Mouse (Mus musculus): ENCODE results near the gene Plod2. TPM values are rescaled to one million over a fixed set of nuclear protein-coding genes. Genes with fewer than 3 reads are reported as not detected.

Gene Plod2
- total RNA-seq, 2 experiments from 2014 or later, result 26.2 to 31.4 TPM

- DNase-seq (ENCODE audit: low spot score in 2 of 2), result no peak
Measured at GRCm38 (mm10) chr9:92552691-92553090, 10.7 kb downstream of the Plod2 start.

DNA sequence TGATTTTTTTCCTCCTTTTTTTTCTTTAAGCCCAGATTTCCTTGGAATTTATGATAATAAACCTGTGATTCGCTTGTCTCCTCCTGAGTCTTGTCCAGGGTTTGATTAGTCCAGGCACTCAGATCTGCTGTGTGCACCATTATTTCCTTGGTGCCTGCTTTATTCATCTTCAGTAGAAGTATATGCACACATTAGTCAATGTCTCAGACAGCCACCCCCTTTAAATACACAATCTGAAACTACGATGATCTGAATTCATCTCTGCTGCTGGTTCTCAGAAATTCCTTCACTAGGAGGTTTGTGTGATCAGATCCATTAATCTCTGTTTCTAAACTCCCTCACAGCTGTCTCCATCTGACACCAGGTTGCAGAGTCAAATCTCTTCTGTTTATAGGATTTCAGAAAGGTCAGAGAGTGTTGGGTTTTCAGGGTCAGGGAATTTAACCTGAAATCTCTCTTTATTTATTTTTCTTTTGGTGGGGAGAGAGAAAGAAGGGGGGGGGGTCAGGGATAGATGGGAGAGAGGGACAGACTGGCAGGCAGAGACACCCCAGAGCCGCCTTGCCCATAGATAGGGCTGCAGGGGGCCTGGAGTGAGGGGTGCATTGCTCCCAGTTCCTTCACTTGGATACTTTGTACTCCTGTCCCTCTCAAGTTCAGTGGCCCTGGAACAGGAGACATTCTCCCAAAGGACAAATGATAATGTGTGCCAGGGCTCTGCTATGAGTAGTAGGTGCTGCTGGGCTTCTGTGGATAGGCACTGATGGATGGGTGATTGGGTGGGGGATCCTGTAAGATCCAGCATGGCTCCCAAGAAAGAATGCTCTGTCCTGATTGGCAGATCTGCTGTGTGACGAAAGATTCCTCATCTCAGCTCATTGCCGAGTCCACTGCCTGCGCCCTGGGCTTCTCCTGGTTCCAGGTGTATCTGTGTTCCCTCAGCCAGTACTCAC lies 13.3 kb downstream of the Plod2 start:
- DNase-seq (ENCODE audit: low spot score in 2 of 2), result no peak

- DNase-seq (ENCODE audit: low spot score in 2 of 2), result no peak
Measured at GRCm38 (mm10) chr9:92559750-92560149, 17.7 kb downstream of the Plod2 start.

- DNase-seq (ENCODE audit: low spot score in 2 of 2), result no peak
Measured at GRCm38 (mm10) chr9:92560840-92561547, 19.0 kb downstream of the Plod2 start.

DNA sequence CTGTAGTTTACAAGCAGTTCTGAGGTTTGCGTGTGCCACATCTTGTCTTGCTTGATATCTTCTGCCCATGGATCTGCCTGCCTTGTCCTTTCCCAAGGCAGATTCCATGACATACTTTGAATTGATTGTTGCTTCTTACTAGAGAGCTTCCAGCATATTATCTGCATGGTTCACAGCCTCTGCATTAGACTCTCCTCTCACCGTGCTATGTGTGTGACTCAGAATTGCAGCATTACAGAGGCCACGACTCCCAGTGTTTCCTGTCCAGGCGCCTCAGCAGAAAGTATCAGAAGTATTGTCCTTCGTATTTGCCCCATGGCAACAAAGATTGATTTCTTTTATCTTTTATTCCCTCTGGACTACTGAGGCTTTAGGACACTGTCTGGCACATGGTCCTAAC lies 20.4 kb downstream of the Plod2 start:
- no peak for DNase-seq (ENCODE audit: low spot score in 2 of 2)

DNA sequence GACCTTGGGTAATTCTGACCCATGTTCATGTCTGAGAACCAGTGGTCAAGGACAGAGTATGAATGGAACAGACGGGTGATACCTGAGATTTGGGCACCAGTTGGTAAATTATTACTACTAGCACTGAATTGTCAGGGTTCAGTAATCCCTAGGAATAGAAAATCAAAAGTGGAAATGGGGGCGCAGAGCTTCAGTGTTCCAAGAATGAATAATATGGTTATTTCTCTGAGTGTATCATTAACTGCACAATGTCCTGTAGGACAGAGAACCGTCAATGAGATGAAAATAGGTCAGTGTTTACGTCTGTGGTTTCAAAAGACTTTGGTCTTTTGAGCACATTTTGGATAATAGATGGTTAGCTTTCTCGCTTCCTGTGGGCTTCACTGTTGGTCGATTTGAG lies 21.3 kb downstream of the Plod2 start:
- no peak for DNase-seq (ENCODE audit: low spot score in 2 of 2)

DNA sequence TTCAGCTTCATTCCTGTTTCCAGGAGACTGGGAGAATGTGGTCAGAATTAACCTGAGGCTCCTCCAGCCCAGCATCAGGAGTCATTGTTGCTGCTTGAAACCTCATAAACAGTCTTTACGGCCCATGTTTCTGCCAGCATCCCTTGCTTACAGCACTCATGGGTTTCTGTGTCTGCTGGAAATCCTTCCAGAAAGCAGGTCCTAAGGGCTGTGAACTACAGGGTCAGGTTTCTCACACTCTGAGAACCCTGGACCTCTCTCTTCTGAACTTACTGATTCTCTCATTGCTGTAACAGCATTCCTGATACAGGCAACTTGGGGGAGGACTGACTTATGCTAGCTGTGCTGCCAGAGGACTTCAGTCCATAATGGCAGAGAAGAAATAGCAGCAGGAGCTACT lies 22.4 kb downstream of the Plod2 start:
- DNase-seq (ENCODE audit: low spot score in 2 of 2), result no peak

DNA sequence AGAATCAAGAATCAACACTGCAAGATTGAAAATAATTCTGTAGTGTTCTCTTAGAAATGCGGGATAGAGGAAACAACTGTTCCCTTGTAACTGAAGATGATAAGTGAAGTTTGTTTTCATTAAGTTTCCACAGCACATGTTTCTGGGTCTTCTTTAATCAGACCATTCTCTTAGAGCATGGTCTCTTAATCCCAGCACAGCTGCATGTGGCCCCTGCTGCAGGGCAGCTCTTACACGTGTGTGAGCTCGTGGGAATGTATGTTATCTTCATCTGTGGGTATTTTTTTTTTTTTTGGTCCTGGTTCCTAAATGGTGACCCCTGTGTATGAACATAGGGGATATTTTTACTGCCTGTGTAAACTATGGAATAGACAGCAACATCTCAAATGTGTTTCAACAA lies 24.2 kb downstream of the Plod2 start:
- no peak for DNase-seq (ENCODE audit: low spot score in 2 of 2)

- no peak for DNase-seq (ENCODE audit: low spot score in 2 of 2)
Measured at GRCm38 (mm10) chr9:92567474-92567873, 25.5 kb downstream of the Plod2 start.

DNA sequence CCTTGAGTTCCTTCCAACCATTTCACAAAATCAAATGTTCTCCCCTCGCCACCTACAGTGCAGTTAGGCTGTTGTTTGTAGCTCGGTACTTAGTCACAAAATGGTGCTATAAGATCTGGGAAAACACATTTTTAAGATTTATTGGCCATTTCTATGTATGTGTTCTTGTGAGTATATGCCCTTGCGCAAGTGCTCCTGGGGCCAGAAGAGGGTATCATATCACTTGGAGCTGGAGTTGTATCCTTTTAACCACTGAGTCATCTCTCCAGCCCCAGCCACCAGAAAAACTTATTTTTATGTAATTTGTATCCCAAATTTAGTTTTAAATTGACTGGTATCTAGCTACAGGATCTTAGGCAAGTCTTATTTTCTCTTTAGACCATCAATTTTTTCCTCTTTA lies 26.8 kb downstream of the Plod2 start:
- no peak for DNase-seq (ENCODE audit: low spot score in 2 of 2)

DNA sequence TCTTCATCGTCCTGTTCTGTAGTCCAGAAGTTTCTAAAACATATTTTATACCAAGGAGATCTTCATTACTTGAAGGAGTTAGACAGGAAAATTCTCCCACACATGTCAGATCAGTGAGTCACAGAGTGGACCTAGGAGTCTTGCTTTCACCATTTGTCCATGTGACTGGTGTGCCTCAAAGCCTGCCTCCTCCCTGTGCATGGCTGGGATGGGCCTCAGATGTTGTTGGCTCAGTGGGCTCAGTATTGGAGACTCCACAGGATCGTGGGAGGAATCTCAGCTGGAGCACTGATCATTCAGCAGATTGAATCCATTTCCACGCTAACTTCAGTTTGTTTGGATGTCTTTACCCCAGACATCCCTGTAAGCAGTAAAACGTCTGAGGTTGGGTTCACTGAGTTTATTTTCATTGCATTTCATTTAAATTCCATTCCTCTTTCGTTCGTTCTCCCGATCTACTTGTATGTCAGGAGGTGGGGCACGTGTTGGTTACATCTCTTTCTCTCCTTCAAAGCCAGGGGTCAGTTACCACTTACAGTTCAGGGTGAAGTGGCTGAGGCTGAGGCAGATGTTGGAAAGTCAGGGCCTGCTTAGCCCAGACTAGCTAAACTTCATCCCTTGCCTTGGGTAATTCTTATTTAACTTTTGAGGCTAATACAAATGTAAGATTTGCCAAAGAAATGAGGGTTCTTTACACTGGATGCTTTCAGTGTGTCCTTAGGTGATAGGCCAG lies 30.5 kb downstream of the Plod2 start:
- DNase-seq (ENCODE audit: low spot score in 2 of 2), result no peak

DNA sequence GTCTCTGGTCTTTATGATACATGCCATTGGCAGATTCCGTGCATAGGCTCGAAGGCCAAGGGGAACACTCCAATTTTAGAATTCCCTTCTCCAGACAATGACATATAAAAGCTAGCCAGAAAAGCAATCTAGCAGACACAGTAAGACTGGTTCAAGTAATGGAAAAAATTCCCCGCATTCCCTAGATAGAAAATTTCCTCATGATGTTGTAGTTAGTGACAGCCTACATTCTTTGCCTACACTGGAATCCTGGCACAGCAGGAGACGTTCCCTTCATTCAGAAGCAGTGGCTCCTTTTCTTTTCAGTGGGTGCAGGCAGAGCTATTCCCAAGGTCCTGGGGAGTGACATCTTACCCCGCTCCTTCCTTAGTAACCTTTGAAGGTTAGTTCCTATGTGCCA lies 41.9 kb downstream of the Plod2 start:
- no peak for DNase-seq (ENCODE audit: low spot score in 2 of 2)

GRCm38 (mm10) chr9:92586025-92586424 lies 44.0 kb downstream of the Plod2 start:
- no peak for DNase-seq (ENCODE audit: low spot score in 2 of 2)

GRCm38 (mm10) chr9:92587391-92587790 lies 45.4 kb downstream of the Plod2 start:
- no peak for DNase-seq (ENCODE audit: low spot score in 2 of 2)

- DNase-seq (ENCODE audit: low spot score in 2 of 2), result no peak
Measured at GRCm38 (mm10) chr9:92588226-92588625, 46.2 kb downstream of the Plod2 start.

GRCm38 (mm10) chr9:92589021-92589420 lies 47.0 kb downstream of the Plod2 start:
- no peak for DNase-seq (ENCODE audit: low spot score in 2 of 2)

DNA sequence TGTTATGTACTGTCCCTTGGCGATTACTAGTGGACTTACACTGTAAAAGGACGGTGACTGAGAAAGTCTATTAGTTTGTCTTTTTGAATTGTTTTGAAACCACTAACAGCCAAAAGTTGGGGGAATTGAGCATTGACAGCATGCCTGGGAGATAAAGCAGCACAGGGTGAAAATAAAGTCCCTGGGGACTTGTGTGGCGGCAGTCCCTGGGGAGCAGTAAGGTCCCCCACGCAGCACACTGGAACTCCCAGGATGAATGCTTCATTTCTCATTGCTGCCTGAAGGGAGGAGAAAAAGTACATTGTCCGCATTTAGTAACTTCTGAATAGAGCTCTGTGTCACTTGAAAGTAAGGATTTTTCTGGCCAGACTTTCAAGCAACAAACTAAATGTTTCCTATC lies 49.5 kb downstream of the Plod2 start:
- no peak for DNase-seq (ENCODE audit: low spot score in 2 of 2)

- no peak for DNase-seq (ENCODE audit: low spot score in 2 of 2)
Measured at GRCm38 (mm10) chr9:92592757-92593156, 50.7 kb downstream of the Plod2 start.

DNA sequence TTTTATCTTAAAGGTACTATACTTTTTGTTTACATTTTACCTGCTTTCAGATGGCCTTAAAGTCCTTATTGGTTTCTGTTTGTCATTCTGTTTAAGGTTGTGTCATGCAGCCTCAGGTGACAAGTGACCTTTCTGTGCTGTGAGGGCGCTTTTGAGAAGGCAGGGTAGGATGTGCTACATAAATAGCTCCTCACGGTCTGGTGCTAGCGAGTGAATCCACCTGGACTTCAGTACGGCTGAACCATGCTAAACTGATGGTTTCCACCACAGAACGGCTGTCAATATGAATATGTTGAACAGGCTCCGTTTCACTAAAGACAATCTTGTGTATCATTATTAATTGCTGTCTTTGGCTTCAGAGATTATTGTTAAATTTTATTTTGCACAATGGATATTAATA lies 52.5 kb downstream of the Plod2 start:
- DNase-seq (ENCODE audit: low spot score in 2 of 2), result no peak

DNA sequence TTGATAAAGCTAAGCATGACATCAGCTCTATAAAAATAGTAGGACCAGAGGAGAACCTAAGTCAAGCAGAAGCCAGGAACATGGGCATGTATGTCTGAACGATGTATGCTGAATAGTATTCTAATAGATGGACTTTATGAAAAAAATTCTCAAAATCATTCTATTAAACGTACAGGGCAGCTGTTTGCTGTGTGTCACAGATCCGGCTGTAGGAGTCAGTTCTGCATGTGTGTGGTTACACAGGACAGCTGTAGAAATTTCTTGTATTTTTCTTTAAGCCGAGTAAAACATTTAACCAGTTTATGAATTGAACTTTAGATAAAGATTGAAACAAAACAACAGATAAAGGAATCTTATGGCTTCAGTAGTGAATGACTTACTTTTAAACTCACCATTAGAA lies 53.3 kb downstream of the Plod2 start:
- no peak for DNase-seq (ENCODE audit: low spot score in 2 of 2)

- DNase-seq (ENCODE audit: low spot score in 2 of 2), result no peak
Measured at GRCm38 (mm10) chr9:92596916-92597547, 55.0 kb downstream of the Plod2 start.
